Mouse (Mus musculus) liver, postnatal 0 days (tissue): ENCODE measurements around the gene Gm37240. TPM values are rescaled to one million over a fixed set of nuclear protein-coding genes. Genes with fewer than 3 reads are reported as not detected.

Source experiments
- ATAC-seq: fragments of 200-750 bp; cut with Nextera tagmentation; 2 replicates; pipeline ENCODE4 v1.8.0; 2017; ENCODE audit warnings: mild to moderate bottlenecking, moderate library complexity
- DNase-seq: peaks from one replicate; pipeline ENCODE4 v3.0.0-alpha.2; 2016
- H3K27ac ChIP-seq: fragments of 300-500 bp; sonication (generic); 2 replicates; pipeline ENCODE4 v1.5.1; 2014; ENCODE audit warnings: antibody characterized with exemption, moderate library complexity, mild to moderate bottlenecking, low read depth
- H3K27me3 ChIP-seq: fragments of 300-500 bp; sonication (generic); 2 replicates; pipeline ENCODE4 v1.6.1; 2014; ENCODE audit warnings: low read length, control low read depth, mixed read lengths; ENCODE audit not compliant: insufficient read depth
- H3K36me3 ChIP-seq: fragments of 300-500 bp; sonication (generic); replicated peaks from 2 replicates; pipeline ENCODE4 v1.6.1; 2014; ENCODE audit warnings: mild to moderate bottlenecking, control low read depth, low read length, moderate library complexity, mixed read lengths; ENCODE audit not compliant: insufficient read depth
- H3K4me1 ChIP-seq: fragments of 300-500 bp; sonication (generic); 2 replicates; pipeline ENCODE4 v1.6.1; 2014; ENCODE audit warnings: antibody characterized with exemption, mild to moderate bottlenecking, control low read depth; ENCODE audit not compliant: insufficient read depth
- H3K4me2 ChIP-seq: fragments of 300-500 bp; sonication (generic); 2 replicates; pipeline ENCODE4 v1.6.1; 2014; ENCODE audit warnings: low read depth, mild to moderate bottlenecking, low read length, moderate library complexity, mixed read lengths
- H3K4me3 ChIP-seq: fragments of 300-500 bp; sonication (generic); 2 replicates; pipeline ENCODE4 v1.5.1; 2014; ENCODE audit warnings: low read depth, low read length
- H3K9ac ChIP-seq: fragments of 300-500 bp; sonication (generic); replicated peaks from 2 replicates; pipeline ENCODE4 v1.6.1; 2014; ENCODE audit warnings: mild to moderate bottlenecking, moderate library complexity
- H3K9me3 ChIP-seq: fragments of 300-500 bp; sonication (generic); 2 replicates; pipeline ENCODE4 v1.6.1; 2016; ENCODE audit warnings: mild to moderate bottlenecking, control low read depth, low read length, mixed read lengths
- CTCF ChIP-seq: sonication (generic); IDR thresholded peaks from 2 replicates; pipeline ENCODE4 v1.5.1; 2016; ENCODE audit warnings: antibody characterized with exemption, low read depth
- EP300 ChIP-seq: IDR thresholded peaks from 2 replicates; pipeline ENCODE4 v1.6.1; 2016; ENCODE audit warnings: antibody characterized with exemption, low read depth, mild to moderate bottlenecking
- WGBS: fragments of 180-500 bp; shearing (Covaris S2); extraction: QIAGEN DNeasy Blood & Tissue Kit; methylation state at CpG from one replicate; pipeline ENCODE4 v1.1.7; 2014; ENCODE audit not compliant: insufficient replicate concordance; 5-methylcytosine and 5-hydroxymethylcytosine counted together
- polyA plus RNA-seq: library from polyadenylated mRNA; unstranded; fragments of >200 nt; fragmentation: Nextera tagmentation; extraction: Ambion mirVana; gene quantifications from 2 replicates; pipeline ENCODE4 v1.2.1, GENCODE M21; 2015

Gene Gm37240
- polyA plus RNA-seq, 1 experiment from 2014 or later, result 0.72 TPM

DNA sequence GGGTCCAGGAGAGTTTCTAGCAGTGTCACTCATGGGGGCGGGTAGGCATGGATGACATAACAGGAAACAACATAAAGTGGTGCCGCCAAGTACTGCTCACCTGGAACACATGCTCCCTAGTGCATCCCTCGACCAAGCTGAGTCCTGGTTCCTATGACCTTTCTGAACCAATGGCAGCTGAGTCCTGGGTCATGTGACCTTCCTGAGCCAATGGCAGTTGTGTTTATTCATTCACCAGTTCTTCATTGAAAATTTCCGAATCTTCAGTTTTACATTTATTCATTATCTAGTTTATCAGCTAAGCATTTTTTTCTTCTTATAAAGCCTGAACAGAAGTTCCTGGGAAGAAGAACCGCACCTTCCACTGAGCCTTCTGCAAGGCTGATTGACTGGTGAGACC is 838.7 kb downstream of the Gm37240 start:
- no peak for TF ChIP-seq EP300
- no peak for TF ChIP-seq CTCF
- H3K9me3 ChIP-seq, result no peaks in the 10 kb centered on the region
- no peak overlapping the region for H3K9ac ChIP-seq
- no peak overlapping the region for H3K27ac ChIP-seq
- H3K4me3 ChIP-seq, result no peak overlapping the region
- WGBS, result 76% methylated on average over 5 of the region's 5 CpGs
- H3K4me2 ChIP-seq, result no peak overlapping the region
- ATAC-seq (no peak), DNase-seq (no peak)
- no peaks in the 10 kb centered on the region for H3K36me3 ChIP-seq
- H3K27me3 ChIP-seq, result no peaks in the 10 kb centered on the region
- H3K4me1 ChIP-seq, result no peaks in the 10 kb centered on the region

DNA sequence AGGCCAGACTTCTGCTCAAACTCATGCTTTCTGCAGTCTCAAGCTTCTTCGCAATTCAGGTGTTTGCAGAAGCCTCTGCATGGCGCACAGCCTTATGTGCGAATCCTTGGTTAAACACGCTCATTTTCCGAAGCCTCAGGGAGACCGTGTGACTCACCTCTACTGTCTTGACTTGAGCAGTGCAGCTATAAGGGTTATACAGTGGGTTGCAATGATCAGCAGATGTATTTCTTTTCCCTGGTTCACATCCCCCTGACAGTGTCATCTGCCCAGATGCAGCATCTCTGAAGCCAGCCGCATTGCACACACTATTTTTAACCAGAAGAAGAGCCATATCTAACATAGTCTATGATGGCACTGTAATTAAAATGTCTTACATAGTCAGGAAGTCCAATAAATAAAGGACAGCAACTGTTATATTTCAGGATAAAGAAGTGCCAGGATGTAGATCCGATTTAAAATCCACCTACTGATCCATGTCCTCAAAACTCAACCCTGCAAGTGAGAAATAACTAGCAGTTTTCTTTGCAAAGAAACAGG is 843.6 kb downstream of the Gm37240 start:
- Histone ChIP-seq H3K27ac (no peak overlapping the region), H3K4me2 (no peak overlapping the region), H3K9ac (no peak overlapping the region), H3K27me3 (no peaks in the 10 kb centered on the region), H3K4me3 (no peak overlapping the region), H3K9me3 (no peaks in the 10 kb centered on the region), H3K4me1 (no peaks in the 10 kb centered on the region), H3K36me3 (no peaks in the 10 kb centered on the region)
- no peak for DNase-seq
- TF ChIP-seq EP300, result no peak
- no peak for TF ChIP-seq CTCF
- WGBS, result 85% methylated on average over 8 of the region's 8 CpGs
- ATAC-seq, result no peak

DNA sequence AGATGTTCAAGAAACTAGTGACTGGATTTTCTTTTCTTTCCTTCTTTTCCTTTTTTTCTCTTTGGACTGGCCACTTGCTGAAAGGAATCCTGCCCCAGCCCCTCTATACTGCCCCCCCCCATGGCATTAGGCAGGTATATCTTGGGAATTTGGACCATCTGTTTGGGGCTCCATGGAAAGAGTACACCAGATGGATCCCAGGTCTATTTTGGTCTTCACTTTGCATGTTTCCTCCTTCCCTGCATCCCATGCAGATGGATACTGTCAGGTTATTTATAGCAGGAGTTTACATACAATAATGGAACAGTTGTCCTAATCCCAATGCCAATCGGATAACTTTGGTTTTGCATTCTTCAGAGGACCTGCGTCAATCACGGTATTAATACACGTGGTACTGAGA is 845.2 kb downstream of the Gm37240 start:
- Histone ChIP-seq H3K36me3 (no peaks in the 10 kb centered on the region), H3K27me3 (no peaks in the 10 kb centered on the region), H3K27ac (no peak overlapping the region), H3K4me2 (no peak overlapping the region), H3K9ac (no peak overlapping the region), H3K4me1 (no peaks in the 10 kb centered on the region), H3K9me3 (no peaks in the 10 kb centered on the region), H3K4me3 (no peak overlapping the region)
- TF ChIP-seq CTCF, result no peak
- no peak for TF ChIP-seq EP300
- DNase-seq, result no peak
- 89% methylated on average over 4 of the region's 4 CpGs for whole genome bisulfite sequencing
- ATAC-seq, result no peak

DNA sequence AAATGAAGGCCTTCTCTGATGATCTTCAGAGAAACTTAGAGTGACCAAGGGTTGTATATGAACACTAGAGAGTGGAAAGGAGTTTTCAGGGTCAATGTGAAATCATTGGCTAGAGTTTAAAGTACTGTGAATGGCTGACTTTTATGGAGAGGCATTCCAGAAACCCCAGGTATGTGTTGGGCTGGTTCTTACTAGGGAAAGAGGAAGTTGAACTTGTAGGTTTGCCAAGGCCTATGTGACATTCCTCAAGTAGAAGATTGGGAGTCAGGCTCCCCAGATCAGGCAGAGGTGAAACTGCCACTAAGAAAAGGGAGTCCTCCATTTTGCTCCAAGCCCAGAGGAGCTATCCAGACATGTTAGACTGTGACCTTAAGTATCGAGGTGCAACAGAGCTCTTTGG is 858.2 kb downstream of the Gm37240 start:
- Histone ChIP-seq H3K27ac (no peak overlapping the region), H3K36me3 (no peaks in the 10 kb centered on the region), H3K4me1 (no peaks in the 10 kb centered on the region), H3K4me3 (no peak overlapping the region), H3K9ac (no peak overlapping the region), H3K4me2 (no peak overlapping the region), H3K27me3 (no peaks in the 10 kb centered on the region), H3K9me3 (no peaks in the 10 kb centered on the region)
- ATAC-seq (no peak), DNase-seq (no peak)
- no peak for TF ChIP-seq EP300
- TF ChIP-seq CTCF, result no peak
- 89% methylated on average over 1 of the region's 1 CpGs for whole genome bisulfite sequencing

DNA sequence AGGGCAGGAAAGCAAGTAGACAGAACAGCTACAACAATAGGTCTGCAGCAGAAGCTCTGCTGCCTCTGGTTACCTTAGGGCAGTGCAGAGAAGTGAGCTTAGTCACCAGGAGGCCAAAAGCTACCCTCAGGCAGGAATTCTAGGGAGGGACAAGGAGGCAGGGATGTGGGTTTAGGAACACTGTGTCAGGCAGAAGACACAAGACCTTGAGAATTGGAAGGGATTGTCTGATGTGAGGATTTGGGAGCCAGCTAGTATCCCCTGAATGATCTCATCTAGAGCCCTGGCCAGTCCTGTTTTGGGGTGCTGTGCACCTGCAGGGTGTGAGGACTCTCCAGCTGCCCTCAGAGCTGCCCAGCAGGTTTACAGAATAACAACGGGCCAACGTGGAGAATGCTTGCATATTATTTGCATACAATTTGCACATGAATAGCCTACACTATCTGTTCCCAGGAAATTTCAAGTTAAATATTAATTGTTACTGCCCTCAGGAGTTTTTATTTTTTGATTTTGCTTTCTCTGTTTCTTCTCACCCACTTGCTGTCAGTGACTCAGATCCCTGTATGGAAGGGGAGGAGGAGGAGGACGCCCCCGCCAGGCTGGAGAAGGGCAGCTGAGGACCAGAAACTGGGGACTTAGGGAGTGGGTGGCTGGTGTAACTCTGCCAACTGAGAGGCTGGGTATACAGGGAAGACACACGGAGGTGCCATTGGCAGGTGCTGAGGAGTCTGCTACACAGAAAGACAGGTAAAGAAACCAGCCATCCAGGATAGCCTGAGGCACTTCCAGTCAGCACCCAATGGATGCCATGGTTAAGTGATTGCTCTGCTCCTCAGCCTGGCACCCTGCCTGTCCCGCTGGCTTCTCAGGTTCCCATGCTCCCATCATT is 862.3 kb downstream of the Gm37240 start:
- H3K27ac ChIP-seq, result no peak overlapping the region
- H3K4me3 ChIP-seq, result no peak overlapping the region
- ATAC-seq (no peak), DNase-seq (no peak)
- no peak overlapping the region for H3K9ac ChIP-seq
- H3K4me1 ChIP-seq, result no peaks in the 10 kb centered on the region
- no peaks in the 10 kb centered on the region for H3K9me3 ChIP-seq
- TF ChIP-seq EP300 (no peak), CTCF (no peak)
- no peaks in the 10 kb centered on the region for H3K27me3 ChIP-seq
- no peak overlapping the region for H3K4me2 ChIP-seq
- 44% methylated on average over 6 of the region's 6 CpGs for WGBS
- no peaks in the 10 kb centered on the region for H3K36me3 ChIP-seq

DNA sequence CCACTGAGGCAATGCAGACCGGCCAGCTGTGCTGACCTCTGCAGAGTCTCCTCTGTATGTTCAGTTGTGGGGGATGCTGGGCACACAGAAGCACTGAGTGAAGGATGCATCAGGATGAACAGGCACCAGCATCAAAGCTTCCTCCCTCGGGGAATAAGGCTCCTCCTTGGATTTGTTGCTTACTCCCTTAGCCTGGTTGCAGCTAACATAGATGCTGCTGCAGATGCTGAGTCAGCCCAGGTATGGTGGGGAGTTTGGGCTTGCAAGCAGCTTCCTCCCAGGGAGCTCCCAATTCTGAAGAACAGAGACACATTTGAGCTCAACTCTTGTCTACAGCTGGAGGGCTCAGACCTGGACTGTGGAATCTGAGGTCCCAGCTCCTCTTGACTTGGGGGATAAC is 863.1 kb downstream of the Gm37240 start:
- no peak overlapping the region for H3K9ac ChIP-seq
- TF ChIP-seq CTCF (no peak), EP300 (no peak)
- H3K4me2 ChIP-seq, result no peak overlapping the region
- 65% methylated on average over 2 of the region's 2 CpGs for WGBS
- H3K4me1 ChIP-seq, result no peaks in the 10 kb centered on the region
- no peaks in the 10 kb centered on the region for H3K36me3 ChIP-seq
- no peaks in the 10 kb centered on the region for H3K9me3 ChIP-seq
- no peak overlapping the region for H3K27ac ChIP-seq
- H3K4me3 ChIP-seq, result no peak overlapping the region
- no peaks in the 10 kb centered on the region for H3K27me3 ChIP-seq
- DNase-seq (no peak), ATAC-seq (no peak)
